Mouse (Mus musculus) megakaryocyte, embryonic 14.5 days (primary cell): ENCODE data around the gene Kcnk13. TPM values are rescaled to one million over a fixed set of nuclear protein-coding genes. Genes with fewer than 3 reads are reported as not detected.

Source experiments
- H3K27me3 ChIP-seq: replicated peaks from 2 replicates; pipeline ENCODE3; 2012; ENCODE audit warnings: inconsistent platforms
- H3K36me3 ChIP-seq: replicated peaks from 2 replicates; pipeline ENCODE3; 2012; ENCODE audit warnings: low read length, inconsistent platforms, mixed read lengths
- H3K4me1 ChIP-seq: 2 replicates; pipeline ENCODE4 v1.6.1; 2012; ENCODE audit warnings: inconsistent platforms
- H3K4me3 ChIP-seq: replicated peaks from 2 replicates; pipeline ENCODE3; 2012; ENCODE audit warnings: moderate library complexity, mild to moderate bottlenecking, inconsistent platforms
- H3K9me3 ChIP-seq: 2 replicates; pipeline ENCODE4 v1.6.1; 2012; ENCODE audit warnings: inconsistent platforms
- FLI1 ChIP-seq: IDR thresholded peaks from 2 replicates; pipeline ENCODE4 v1.6.1; 2012; ENCODE audit warnings: low read length, inconsistent platforms, mixed read lengths
- GATA1 ChIP-seq: IDR thresholded peaks from 3 replicates; pipeline ENCODE4 v1.6.1; 2012; ENCODE audit warnings: mixed read lengths, low read length, inconsistent platforms, borderline replicate concordance
- polyA plus RNA-seq: library from polyadenylated mRNA; stranded (reverse); fragments of >175 nt; gene quantifications from 2 replicates; pipeline ENCODE4 v1.2.3, GENCODE M21; 2012; ENCODE audit warnings: low replicate concordance; ENCODE audit not compliant: insufficient read depth

Gene Kcnk13
- polyA plus RNA-seq, 1 experiment = 0.35 TPM

GRCm38 (mm10) chr12:100106275-100106895, 142.1 kb downstream of the Kcnk13 start:
- Histone ChIP-seq H3K36me3 (peaks cover 1% of the 10 kb centered on the region), H3K9me3 (no peaks in the 10 kb centered on the region), H3K4me3 (peak overlapping the region; percentile 64), H3K4me1 (peaks cover 54% of the 10 kb centered on the region), H3K27me3 (peaks cover 36% of the 10 kb centered on the region)
- TF ChIP-seq FLI1 (no peak), GATA1 (no peak)

DNA sequence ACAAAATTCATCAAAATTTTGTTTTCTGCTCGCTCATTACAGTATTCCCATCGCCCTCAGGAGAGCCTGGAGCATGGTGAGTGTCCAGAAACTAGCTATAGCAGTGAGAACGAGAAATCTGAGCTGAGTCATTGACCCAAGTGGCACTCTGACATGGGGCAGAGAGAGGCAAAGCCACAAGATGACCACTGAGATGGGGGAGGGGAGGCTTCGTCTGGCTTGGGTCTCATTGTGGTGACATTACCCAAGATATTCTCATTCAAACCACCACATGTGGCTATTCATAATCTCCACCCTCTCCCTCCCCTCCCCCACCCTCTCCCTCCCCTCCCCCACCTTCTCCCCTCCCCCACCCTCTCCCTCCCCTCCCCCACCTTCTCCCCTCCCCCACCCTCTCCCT, 143.1 kb downstream of the Kcnk13 start:
- TF ChIP-seq FLI1 (no peak), GATA1 (no peak)
- Histone ChIP-seq H3K9me3 (no peaks in the 10 kb centered on the region), H3K4me3 (peak overlapping the region; percentile 80), H3K27me3 (peaks cover 27% of the 10 kb centered on the region), H3K36me3 (peaks cover 12% of the 10 kb centered on the region), H3K4me1 (peaks cover 63% of the 10 kb centered on the region)

- H3K36me3 ChIP-seq = peaks cover 35% of the 10 kb centered on the region
- H3K27me3 ChIP-seq = peaks cover 4% of the 10 kb centered on the region
- no peaks in the 10 kb centered on the region for H3K9me3 ChIP-seq
- H3K4me3 ChIP-seq = peak within 1 kb of the TSS; percentile 95
- H3K4me1 ChIP-seq = peaks cover 58% of the 10 kb centered on the region
- no peak for TF ChIP-seq GATA1
- TF ChIP-seq FLI1 = peak; percentile 42; the same call in 1 of the 2 replicates
Observed at GRCm38 (mm10) chr12:100109986-100110696, 145.8 kb downstream of the Kcnk13 start, which contains the start of gene Psmc1. Gene Psmc1, plus strand, starts transcription at chr12:100110154.

Other genes starting within 250 kb of the Kcnk13 start
- gene Efcab11, start 80.1 kb upstream of the Kcnk13 start, polyA plus RNA-seq = 4.5 TPM in 1 of 2 replicates, not detected in the other
- 6.7 and 6.9 TPM in 2 replicates for gene Tdp1, start 80.0 kb upstream of the Kcnk13 start, polyA plus RNA-seq
- 14.0 TPM in 1 of 2 replicates, not detected in the other for gene Psmc1, start 145.7 kb downstream of the Kcnk13 start, polyA plus RNA-seq
- gene Nrde2, start 195.2 kb downstream of the Kcnk13 start, polyA plus RNA-seq = 1.5 and 4.5 TPM in 2 replicates
- 932 and 1,228 TPM in 2 replicates for gene Calm1, start 234.9 kb downstream of the Kcnk13 start, polyA plus RNA-seq